Mouse (Mus musculus): ENCODE data around the gene Slc5a4b. TPM values are rescaled to one million over a fixed set of nuclear protein-coding genes. Genes with fewer than 3 reads are reported as not detected.
A peak's percentile ranks its signal among the peaks of the same experiment; 100 is the strongest.
"Not testable (repeated sequence)": the region's sequence is repeated elsewhere in the genome, so short reads cannot be mapped to it uniquely, and the experiment has no call there.

Slc5a4b gene
- total RNA-seq (2021): under 1 TPM in 1 of 2 experiments, not detected in 1; 0.09 TPM
- long read RNA-seq, experiment 1, partial matches to known transcripts: 0 of 1 reads
- long read RNA-seq, experiment 1, other reads (novel, unspliced or antisense): 1 of 1 reads
- long read RNA-seq, experiment 2: 0 reads

GRCm38 (mm10) chr10:76110861-76111260 lies at the start of gene Slc5a4b:
Slc5a4b (minus strand) TSS chr10:76110961.
- no peak for DNase-seq (ENCODE audit: low spot score in 2 of 2)

GRCm38 (mm10) chr10:76158009-76158408 lies 47.2 kb upstream of the Slc5a4b start:
- no peak for DNase-seq (ENCODE audit: low spot score in 2 of 2)

- DNase-seq (ENCODE audit: low spot score in 2 of 2): no peak
Observed at GRCm38 (mm10) chr10:76157528-76157927, 46.8 kb upstream of the Slc5a4b start.

- no peak for DNase-seq (ENCODE audit: low spot score in 2 of 2)
Observed at GRCm38 (mm10) chr10:76155911-76156310, 45.1 kb upstream of the Slc5a4b start.

GRCm38 (mm10) chr10:76147278-76147677 lies 36.5 kb upstream of the Slc5a4b start, which contains the start of gene Slc5a4a:
Slc5a4a (plus strand) TSS chr10:76147451.
- no peak for DNase-seq (ENCODE audit: low spot score in 2 of 2)

GRCm38 (mm10) chr10:76146846-76147245 lies 36.1 kb upstream of the Slc5a4b start:
- DNase-seq (ENCODE audit: low spot score in 2 of 2): no peak

GRCm38 (mm10) chr10:76136318-76136717 lies 25.6 kb upstream of the Slc5a4b start:
- no peak for DNase-seq (ENCODE audit: low spot score in 2 of 2)

GRCm38 (mm10) chr10:76132506-76132905 lies 21.7 kb upstream of the Slc5a4b start:
- DNase-seq (ENCODE audit: low spot score in 2 of 2): no peak

GRCm38 (mm10) chr10:76121495-76121894 lies 10.7 kb upstream of the Slc5a4b start:
- no peak for DNase-seq (ENCODE audit: low spot score in 2 of 2)

GRCm38 (mm10) chr10:76120124-76120711 lies 9.5 kb upstream of the Slc5a4b start:
- DNase-seq (ENCODE audit: low spot score in 2 of 2): no peak

- DNase-seq (ENCODE audit: low spot score in 2 of 2): no peak
Observed at GRCm38 (mm10) chr10:76118741-76119140, 8.0 kb upstream of the Slc5a4b start.

- peak; percentile 3 for DNase-seq (ENCODE audit: low spot score in 2 of 2)
Observed at GRCm38 (mm10) chr10:76117966-76118365, 7.2 kb upstream of the Slc5a4b start.

GRCm38 (mm10) chr10:76097368-76097767 lies 13.4 kb downstream of the Slc5a4b start:
- no peak for DNase-seq (ENCODE audit: low spot score in 2 of 2)

- DNase-seq (ENCODE audit: low spot score in 2 of 2): no peak
Observed at GRCm38 (mm10) chr10:76096580-76096979, 14.2 kb downstream of the Slc5a4b start.

- DNase-seq (ENCODE audit: low spot score in 2 of 2): not testable (repeated sequence)
Observed at GRCm38 (mm10) chr10:76077008-76077407, 33.8 kb downstream of the Slc5a4b start.

- DNase-seq (ENCODE audit: low spot score in 2 of 2): not testable (repeated sequence)
Observed at GRCm38 (mm10) chr10:76072080-76072479, 38.7 kb downstream of the Slc5a4b start.

GRCm38 (mm10) chr10:76067674-76068613 lies 42.8 kb downstream of the Slc5a4b start:
- peak; percentile 8 to 47 for DNase-seq (ENCODE audit: low spot score in 2 of 2)

- DNase-seq (ENCODE audit: low spot score in 2 of 2): no peak
Observed at GRCm38 (mm10) chr10:76062439-76062838, 48.3 kb downstream of the Slc5a4b start.

GRCm38 (mm10) chr10:76051860-76052259 lies 58.9 kb downstream of the Slc5a4b start:
- no peak for DNase-seq (ENCODE audit: low spot score in 2 of 2)

GRCm38 (mm10) chr10:76048967-76049366 lies 61.8 kb downstream of the Slc5a4b start:
- DNase-seq (ENCODE audit: low spot score in 2 of 2): no peak

- no peak for DNase-seq (ENCODE audit: low spot score in 2 of 2)
Observed at GRCm38 (mm10) chr10:76047182-76047869, 63.4 kb downstream of the Slc5a4b start.
